Mouse (Mus musculus): ENCODE data around the gene Hs3st6. TPM values are rescaled to one million over a fixed set of nuclear protein-coding genes. Genes with fewer than 3 reads are reported as not detected.

Gene Hs3st6
- polyA plus RNA-seq (2017; shearing (Covaris generic)) = not detected

GRCm38 (mm10) chr17:24752415-24753394 is at the start of gene Hs3st6:
Hs3st6 (plus strand) TSS chr17:24752988.

GRCm38 (mm10) chr17:24706982-24707800 is 45.6 kb upstream of the Hs3st6 start, which contains the start of gene Tbl3:
Tbl3 (minus strand) TSS chr17:24707660.

GRCm38 (mm10) chr17:24717943-24718342 is 34.8 kb upstream of the Hs3st6 start, which contains the start of the genes Rnf151 and Rps2:
Rnf151 (minus strand) TSS chr17:24718063.
Rps2 (plus strand) TSS chr17:24718116.

DNA sequence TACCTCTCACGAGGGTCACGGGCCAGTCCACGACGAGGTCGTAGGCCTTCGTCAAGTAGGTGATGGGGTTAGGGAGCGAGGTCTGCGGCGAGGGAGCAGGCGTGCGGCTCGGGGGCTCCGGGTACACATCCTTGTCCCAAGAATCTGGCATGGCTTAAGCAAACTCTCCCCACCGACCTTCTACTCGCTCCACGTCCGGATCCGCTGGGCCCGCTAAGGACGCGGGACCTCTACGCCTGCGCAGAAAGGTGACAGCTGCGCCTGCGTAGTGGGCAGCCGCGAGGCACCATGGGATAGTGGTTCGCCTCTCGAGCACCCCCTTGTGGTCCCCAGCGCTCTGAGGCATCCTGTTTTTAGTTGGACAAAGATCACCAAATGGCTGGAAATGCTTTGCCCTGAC is 28.6 kb upstream of the Hs3st6 start, which contains the start of gene Ndufb10:
Gene Ndufb10, minus strand, starts transcription at position 295 of the 400 bp plus-strand sequence.

GRCm38 (mm10) chr17:24727618-24728017 is 25.2 kb upstream of the Hs3st6 start, which contains the start of gene Rpl3l:
Rpl3l (plus strand) TSS chr17:24727820.

DNA sequence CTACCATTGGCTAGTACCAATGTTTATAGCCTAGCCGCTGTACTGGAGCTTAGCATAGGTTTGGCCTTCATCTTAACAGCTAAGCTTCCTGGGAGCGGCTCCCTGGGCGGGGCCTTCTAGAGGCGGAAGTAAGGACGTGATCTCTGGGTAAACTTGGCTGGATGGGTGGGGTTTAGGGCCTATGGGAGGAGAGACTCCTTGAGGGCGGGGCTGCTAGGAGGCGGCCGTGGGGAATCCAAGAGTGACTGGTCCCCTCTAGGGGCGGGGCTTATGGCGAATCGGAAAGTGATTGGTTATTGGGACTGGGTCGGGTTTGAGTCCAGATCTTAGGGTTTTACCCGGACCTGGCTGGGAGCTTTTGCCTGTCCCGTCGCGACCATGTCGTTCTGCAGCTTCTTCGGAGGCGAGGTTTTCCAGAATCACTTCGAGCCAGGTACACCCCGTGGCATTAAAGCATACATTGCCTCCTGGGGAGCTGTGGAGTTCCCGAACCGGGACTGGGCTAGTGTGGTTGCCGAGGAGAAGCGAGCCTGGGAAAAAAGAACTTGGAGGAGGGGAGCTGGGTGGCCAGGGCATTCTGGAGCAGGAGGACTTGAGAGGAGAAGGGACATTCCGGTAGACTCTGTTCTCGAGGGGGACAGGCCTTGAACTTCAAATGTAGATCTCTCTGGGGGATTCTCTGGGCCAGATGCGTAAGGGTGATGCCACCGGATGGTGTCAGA is 16.3 kb upstream of the Hs3st6 start, which contains the start of gene Msrb1:
Gene Msrb1, plus strand, starts transcription at position 313 of the 722 bp plus-strand sequence.

GRCm38 (mm10) chr17:24803952-24804951 is 51.5 kb downstream of the Hs3st6 start, which contains the start of gene Meiob:
Meiob (plus strand) TSS chr17:24804289.

Other genes starting within 250 kb of the Hs3st6 start
- 10 to 100 TPM; 71.3 to 72.8 TPM for gene Traf7, start 225.1 kb upstream of the Hs3st6 start, polyA plus RNA-seq (2017; shearing (Covaris generic))
- gene Rab26, start 218.8 kb upstream of the Hs3st6 start, polyA plus RNA-seq (2017; shearing (Covaris generic)) = 1 to 10 TPM; 5.4 to 9.0 TPM
- gene Pkd1, start 203.2 kb upstream of the Hs3st6 start, polyA plus RNA-seq (2017; shearing (Covaris generic)) = 10 to 100 TPM; 42.0 to 67.1 TPM
- 10 to 100 TPM; 46.6 to 49.7 TPM for gene Tsc2, start 120.4 kb upstream of the Hs3st6 start, polyA plus RNA-seq (2017; shearing (Covaris generic))
- 1 to 10 TPM; 5.8 to 8.3 TPM for gene Nthl1, start 120.3 kb upstream of the Hs3st6 start, polyA plus RNA-seq (2017; shearing (Covaris generic))
- gene Slc9a3r2, start 102.7 kb upstream of the Hs3st6 start, polyA plus RNA-seq (2017; shearing (Covaris generic)) = under 1 TPM in 1 of 2 experiments, not detected in 1; 0.68 TPM
- not detected for gene Npw, start 94.5 kb upstream of the Hs3st6 start, polyA plus RNA-seq (2017; shearing (Covaris generic))
- gene Zfp598, start 83.3 kb upstream of the Hs3st6 start, polyA plus RNA-seq (2017; shearing (Covaris generic)) = 10 to 100 TPM; 18.3 to 27.2 TPM
- gene Syngr3, start 63.0 kb upstream of the Hs3st6 start, polyA plus RNA-seq (2017; shearing (Covaris generic)) = 1 to 10 TPM in 1 of 2 experiments, under 1 TPM in 1; 0.42 to 1.3 TPM
- gene Gfer, start 56.8 kb upstream of the Hs3st6 start, polyA plus RNA-seq (2017; shearing (Covaris generic)) = 10 to 100 TPM; 37.0 to 38.8 TPM
- gene Noxo1, start 56.8 kb upstream of the Hs3st6 start, polyA plus RNA-seq (2017; shearing (Covaris generic)) = 1 to 10 TPM; 2.3 to 3.1 TPM
- gene Tbl3, start 45.3 kb upstream of the Hs3st6 start, polyA plus RNA-seq (2017; shearing (Covaris generic)) = 10 to 100 TPM; 51.3 to 56.7 TPM
- gene Rnf151, start 34.9 kb upstream of the Hs3st6 start, polyA plus RNA-seq (2017; shearing (Covaris generic)) = under 1 TPM in 1 of 2 experiments, not detected in 1; 0.22 TPM
- gene Rps2, start 34.9 kb upstream of the Hs3st6 start, polyA plus RNA-seq (2017; shearing (Covaris generic)) = 100 to 1,000 TPM; 677 to 785 TPM
- gene Ndufb10, start 28.5 kb upstream of the Hs3st6 start, polyA plus RNA-seq (2017; shearing (Covaris generic)) = 100 to 1,000 TPM; 194 to 233 TPM
- under 1 TPM in 1 of 2 experiments, not detected in 1; 0.27 TPM for gene Rpl3l, start 25.2 kb upstream of the Hs3st6 start, polyA plus RNA-seq (2017; shearing (Covaris generic))
- 10 to 100 TPM; 11.8 to 15.4 TPM for gene Msrb1, start 16.3 kb upstream of the Hs3st6 start, polyA plus RNA-seq (2017; shearing (Covaris generic))
- 1 to 10 TPM in 1 of 2 experiments, under 1 TPM in 1; 0.28 to 1.3 TPM for gene Meiob, start 51.3 kb downstream of the Hs3st6 start, polyA plus RNA-seq (2017; shearing (Covaris generic))
- 10 to 100 TPM; 32.9 to 51.8 TPM for gene Hagh, start 87.2 kb downstream of the Hs3st6 start, polyA plus RNA-seq (2017; shearing (Covaris generic))
- gene Fahd1, start 97.4 kb downstream of the Hs3st6 start, polyA plus RNA-seq (2017; shearing (Covaris generic)) = 1 to 10 TPM; 2.0 to 4.4 TPM
- under 1 TPM; 0.71 to 0.89 TPM for gene Igfals, start 113.0 kb downstream of the Hs3st6 start, polyA plus RNA-seq (2017; shearing (Covaris generic))
- gene Nubp2, start 133.4 kb downstream of the Hs3st6 start, polyA plus RNA-seq (2017; shearing (Covaris generic)) = 100 to 1,000 TPM in 1 of 2 experiments, 10 to 100 TPM in 1; 98.2 to 103 TPM
- gene Spsb3, start 133.7 kb downstream of the Hs3st6 start, polyA plus RNA-seq (2017; shearing (Covaris generic)) = 10 to 100 TPM; 64.7 to 65.4 TPM
- gene Eme2, start 142.1 kb downstream of the Hs3st6 start, polyA plus RNA-seq (2017; shearing (Covaris generic)) = 10 to 100 TPM; 45.4 to 49.2 TPM
- 10 to 100 TPM; 75.4 to 84.7 TPM for gene Mrps34, start 142.1 kb downstream of the Hs3st6 start, polyA plus RNA-seq (2017; shearing (Covaris generic))
- 10 to 100 TPM; 41.3 to 53.5 TPM for gene Nme3, start 143.5 kb downstream of the Hs3st6 start, polyA plus RNA-seq (2017; shearing (Covaris generic))
- gene Mapk8ip3, start 184.0 kb downstream of the Hs3st6 start, polyA plus RNA-seq (2017; shearing (Covaris generic)) = 10 to 100 TPM; 47.9 to 60.0 TPM
- 10 to 100 TPM; 25.0 to 31.5 TPM for gene Jpt2, start 207.7 kb downstream of the Hs3st6 start, polyA plus RNA-seq (2017; shearing (Covaris generic))